Mouse (Mus musculus) limb, embryonic 14.5 days (tissue): ENCODE data around the gene Ebf1. TPM values are rescaled to one million over a fixed set of nuclear protein-coding genes. Genes with fewer than 3 reads are reported as not detected.

ENCODE experiments used
- ATAC-seq: fragments of 200-750 bp; cut with Nextera tagmentation; 2 replicates; pipeline ENCODE4 v1.8.0; 2017; ENCODE audit warnings: low read depth, moderate number of reproducible peaks, moderate TSS enrichment; ENCODE audit not compliant: low FRiP score
- DNase-seq: peaks from one replicate; pipeline ENCODE4 v3.0.0-alpha.2; 2015; ENCODE audit warnings: low spot score
- H3K27ac ChIP-seq: fragments of 300-500 bp; sonication (generic); replicated peaks from 2 replicates; pipeline ENCODE4 v1.5.1; 2014; ENCODE audit warnings: low read depth, mild to moderate bottlenecking, low read length, moderate library complexity, mixed read lengths
- H3K27me3 ChIP-seq: fragments of 300-500 bp; sonication (generic); 2 replicates; pipeline ENCODE4 v1.6.1; 2014; ENCODE audit warnings: low read length, mixed read lengths; ENCODE audit not compliant: control insufficient read depth, insufficient read depth
- H3K36me3 ChIP-seq: fragments of 300-500 bp; sonication (generic); 2 replicates; pipeline ENCODE4 v1.6.1; 2014; ENCODE audit warnings: mild to moderate bottlenecking, low read length, moderate library complexity, mixed read lengths; ENCODE audit not compliant: control insufficient read depth, insufficient read depth
- H3K4me1 ChIP-seq: fragments of 300-500 bp; sonication (generic); 2 replicates; pipeline ENCODE4 v1.6.1; 2014; ENCODE audit warnings: antibody characterized with exemption, low read length, mixed read lengths; ENCODE audit not compliant: control insufficient read depth, insufficient read depth
- H3K4me2 ChIP-seq: fragments of 300-500 bp; sonication (generic); replicated peaks from 2 replicates; pipeline ENCODE4 v1.6.1; 2014; ENCODE audit warnings: low read depth, mild to moderate bottlenecking, low read length, moderate library complexity; ENCODE audit not compliant: severe bottlenecking
- H3K4me3 ChIP-seq: fragments of 300-500 bp; sonication (generic); replicated peaks from 2 replicates; pipeline ENCODE4 v1.5.1; 2014; ENCODE audit warnings: low read length
- H3K9ac ChIP-seq: fragments of 300-500 bp; sonication (generic); 2 replicates; pipeline ENCODE4 v1.6.1; 2014; ENCODE audit warnings: mild to moderate bottlenecking, low read depth, low read length, moderate library complexity; ENCODE audit not compliant: severe bottlenecking
- H3K9me3 ChIP-seq: fragments of 300-500 bp; sonication (generic); 2 replicates; pipeline ENCODE4 v1.6.1; 2016; ENCODE audit warnings: low read length; ENCODE audit not compliant: control insufficient read depth
- POLR2A ChIP-seq: fragments of 200-500 bp; IDR thresholded peaks from 2 replicates; pipeline ENCODE4 v1.8.0; 2012; ENCODE audit warnings: inconsistent platforms, mild to moderate bottlenecking, moderate library complexity, borderline replicate concordance; ENCODE audit not compliant: insufficient read depth, insufficient read length; ENCODE audit errors: extremely low read depth
- WGBS: fragments of 180-500 bp; shearing (Covaris S2); extraction: QIAGEN DNeasy Blood & Tissue Kit; methylation state at CpG from one replicate; pipeline ENCODE4 v1.1.7; 2014; 5-methylcytosine and 5-hydroxymethylcytosine counted together
- polyA plus RNA-seq, 2 experiments: library from polyadenylated mRNA; depleted of rRNA in 1 of 2; stranded (reverse) in 1 of 2; unstranded in 1 of 2; fragments of >200 nt; fragmentation: Nextera tagmentation in 1 of 2; extraction: Ambion mirVana in 1 of 2; gene quantifications; 2 replicates each; pipeline versions ENCODE4 v1.2.1 to v1.2.3; 2012 to 2014

Ebf1 gene
- polyA plus RNA-seq, 2 experiments: 42.9 to 71.4 TPM

GRCm38 (mm10) chr11:44690265-44690572 lies 73.1 kb downstream of the Ebf1 start:
- no peaks in the 10 kb centered on the region for H3K36me3 ChIP-seq
- no peak overlapping the region for H3K9ac ChIP-seq
- 78% methylated on average over 5 of the region's 5 CpGs for WGBS
- H3K4me3 ChIP-seq: no peak overlapping the region
- H3K4me1 ChIP-seq: peaks cover 22% of the 10 kb centered on the region
- no peak for ATAC-seq
- no peaks in the 10 kb centered on the region for H3K9me3 ChIP-seq
- no peak for TF ChIP-seq POLR2A
- no peak for DNase-seq
- no peak overlapping the region for H3K4me2 ChIP-seq
- no peaks in the 10 kb centered on the region for H3K27me3 ChIP-seq
- no peak overlapping the region for H3K27ac ChIP-seq

DNA sequence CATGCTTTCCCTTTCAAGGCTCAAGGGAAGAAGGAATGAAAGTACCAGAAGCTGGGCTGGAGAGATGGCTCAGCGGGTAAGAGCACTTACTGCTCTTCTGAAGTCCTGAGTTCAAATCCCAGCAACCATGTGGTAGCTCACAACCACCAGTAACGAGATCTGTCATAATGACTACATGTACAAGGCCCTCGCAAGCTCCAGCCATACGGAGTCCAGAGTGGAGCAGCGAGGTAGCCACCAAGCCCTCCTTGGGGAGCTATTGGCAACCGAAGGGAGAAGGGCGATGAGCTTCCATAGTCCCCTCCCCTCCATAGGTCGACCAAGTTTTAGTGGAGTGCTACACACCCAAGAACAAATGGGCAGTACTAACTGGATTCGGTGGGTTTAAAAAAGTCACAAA lies 78.3 kb downstream of the Ebf1 start:
- H3K4me1 ChIP-seq: peaks cover 20% of the 10 kb centered on the region
- ATAC-seq: no peak

DNA sequence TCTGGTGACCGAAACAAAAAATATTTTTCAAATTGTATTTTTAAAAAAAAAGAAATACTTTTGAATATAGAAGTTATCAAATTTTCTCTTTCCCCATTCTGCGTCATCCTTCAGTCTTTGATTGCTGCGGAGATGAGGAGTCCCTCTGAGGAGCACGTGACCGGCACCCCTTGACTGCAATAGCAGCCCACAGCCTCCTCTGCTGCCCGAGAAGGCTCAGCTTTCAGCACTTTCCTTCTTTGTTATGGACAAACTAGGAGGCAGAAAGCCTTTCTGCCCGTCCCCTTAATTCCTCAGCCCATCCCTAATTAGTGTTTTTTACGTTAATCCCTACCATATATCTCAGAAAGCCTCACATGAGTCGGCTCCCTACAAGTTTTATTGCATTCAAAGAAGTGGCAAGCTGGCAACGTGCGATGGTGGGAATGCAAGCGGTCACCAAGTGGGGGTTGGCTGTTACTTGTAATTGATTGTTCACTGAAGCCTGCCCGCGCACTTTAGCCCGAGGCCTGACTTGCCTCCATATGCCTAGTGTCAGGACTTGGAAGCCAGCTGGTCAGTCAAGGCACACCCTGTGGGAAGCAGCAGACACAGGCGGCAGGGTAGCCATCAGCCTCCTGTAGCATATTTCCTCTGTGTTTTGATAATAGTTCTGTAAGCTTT lies 79.6 kb downstream of the Ebf1 start:
- Histone ChIP-seq H3K4me1 (peaks cover 28% of the 10 kb centered on the region), H3K4me2 (peak overlapping the region; percentile 5; the same call in 1 of the 2 replicates), H3K9me3 (no peaks in the 10 kb centered on the region), H3K36me3 (no peaks in the 10 kb centered on the region), H3K4me3 (0 out of 2 replicates have a peak overlapping the region, but pooled peaks have one; percentile 0), H3K9ac (no peak overlapping the region), H3K27me3 (no peaks in the 10 kb centered on the region), H3K27ac (no peak overlapping the region)
- DNase-seq: no peak
- no peak for ATAC-seq
- 9% methylated on average over 16 of the region's 16 CpGs for WGBS
- TF ChIP-seq POLR2A: no peak

More for the DNA sequence above, 78.3 kb downstream of the Ebf1 start:
- Histone ChIP-seq H3K4me2 (no peak overlapping the region), H3K36me3 (no peaks in the 10 kb centered on the region), H3K9ac (no peak overlapping the region), H3K9me3 (no peaks in the 10 kb centered on the region), H3K27ac (no peak overlapping the region), H3K27me3 (no peaks in the 10 kb centered on the region), H3K4me3 (no peak overlapping the region)
- WGBS: 94% methylated on average over 9 of the region's 9 CpGs
- DNase-seq: no peak
- TF ChIP-seq POLR2A: no peak

GRCm38 (mm10) chr11:44700181-44700580 lies 83.1 kb downstream of the Ebf1 start:
- no peaks in the 10 kb centered on the region for H3K36me3 ChIP-seq
- H3K4me3 ChIP-seq: no peak overlapping the region
- 19% methylated on average over 4 of the region's 4 CpGs for WGBS
- no peak for ATAC-seq
- no peak for TF ChIP-seq POLR2A
- no peaks in the 10 kb centered on the region for H3K27me3 ChIP-seq
- H3K9ac ChIP-seq: no peak overlapping the region
- H3K27ac ChIP-seq: no peak overlapping the region; the same call in 1 of the 2 replicates
- DNase-seq: no peak
- H3K4me2 ChIP-seq: no peak overlapping the region
- H3K9me3 ChIP-seq: no peaks in the 10 kb centered on the region
- H3K4me1 ChIP-seq: peaks cover 31% of the 10 kb centered on the region

DNA sequence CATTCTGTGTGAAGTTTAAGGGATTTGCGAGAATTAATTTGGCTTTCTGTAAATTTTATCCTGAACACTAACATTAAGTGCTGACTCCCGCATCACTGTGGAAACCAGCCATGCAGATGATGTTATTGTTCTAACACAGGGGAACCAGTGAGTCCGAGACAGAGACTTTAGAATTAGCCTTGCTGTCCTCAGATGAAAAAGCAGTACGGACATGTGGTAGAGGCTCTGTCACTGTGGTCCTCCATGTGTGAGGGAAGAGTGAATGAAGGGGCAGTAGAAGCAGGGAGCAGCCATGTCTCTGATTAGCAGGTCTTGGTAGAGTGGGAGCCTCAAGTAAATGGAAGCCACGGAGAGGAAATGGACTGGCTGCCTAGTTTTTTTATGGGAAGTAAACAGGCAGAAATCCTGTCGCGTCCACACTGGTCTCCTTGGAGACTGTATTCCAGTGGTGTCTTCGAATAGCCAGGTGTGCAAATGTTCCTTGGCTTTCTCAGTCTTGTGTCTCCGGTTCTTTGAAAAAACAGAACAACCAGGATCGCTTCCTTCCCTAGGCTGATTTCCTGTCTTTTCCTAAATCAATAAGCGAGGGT lies 84.2 kb downstream of the Ebf1 start:
- no peak for DNase-seq
- Histone ChIP-seq H3K4me1 (peaks cover 26% of the 10 kb centered on the region), H3K9ac (no peak overlapping the region), H3K27me3 (no peaks in the 10 kb centered on the region), H3K4me2 (no peak overlapping the region), H3K9me3 (no peaks in the 10 kb centered on the region), H3K36me3 (no peaks in the 10 kb centered on the region), H3K27ac (no peak overlapping the region), H3K4me3 (no peak overlapping the region)
- no peak for ATAC-seq
- no peak for TF ChIP-seq POLR2A
- WGBS: 55% methylated on average over 11 of the region's 11 CpGs
